Comparison of ENCODE assay signal across 24 mouse cellular contexts in the genomic region with DNA sequence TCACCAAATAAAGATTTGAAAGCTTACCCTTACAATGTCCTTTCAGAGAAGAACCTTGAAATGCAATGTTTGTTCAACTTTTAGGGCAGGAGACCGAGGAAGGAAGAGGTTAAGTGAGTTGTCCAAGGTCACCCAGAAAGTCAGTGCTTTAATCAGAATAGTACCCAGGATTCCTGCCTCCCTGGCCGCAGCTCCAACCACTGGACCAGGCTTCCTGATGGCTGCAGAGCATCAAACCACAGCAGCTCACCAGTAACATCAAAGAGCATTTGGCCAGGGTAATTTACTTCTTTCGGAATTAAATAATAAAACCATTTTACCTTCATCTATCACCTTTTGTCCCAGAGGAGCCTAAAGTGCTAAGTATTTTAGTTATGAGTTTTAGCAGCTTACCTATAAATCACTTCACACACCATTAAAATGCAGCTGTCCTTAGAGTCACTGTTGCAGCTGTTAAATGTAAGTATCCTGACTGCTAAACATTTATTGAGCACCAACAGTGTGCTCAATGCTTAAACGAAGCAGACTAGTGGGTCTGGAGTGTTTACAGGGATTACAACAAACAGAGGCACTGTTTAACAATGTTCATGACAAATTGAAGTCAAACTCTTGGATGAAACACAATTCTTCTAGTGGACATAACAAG.
DNase-seq lines count a peak whose midpoint lies in the region; ATAC-seq lines count a peak whose summit lies in the region.
"Had no signal": no experiment of that assay in that cellular context is flagged by ENCODE, and none has a peak within 500 bp of the region (broad histone marks: within the 10 kb centered on the region; RNA-seq: fewer than 3 reads in every experiment).

No protein-coding gene starts in this region.

- no peaks in the 10 kb centered on the region for H3K36me3 ChIP-seq in limb, embryonic 11.5 days (ENCODE audit: control insufficient read depth, insufficient read depth, low read length)
- H3K36me3 ChIP-seq: embryonic facial prominence, embryonic 12.5 days; forebrain, embryonic 12.5 days; heart, embryonic 15.5 days; hindbrain, embryonic 13.5 days had no signal

- ATAC-seq in limb, embryonic 11.5 days (ENCODE audit: insufficient number of reproducible peaks, low FRiP score, low TSS enrichment, low read depth), result peak; percentile 92
- ATAC-seq: activated CD4-positive, CD25-positive, alpha-beta regulatory T cell, adult 4 months; forebrain, embryonic 16.5 days; hindbrain, postnatal 0 days; Patski had no signal

- 8% methylated on average over 4 of the region's 4 CpGs for WGBS in limb, embryonic 11.5 days

- no peak overlapping the region for H3K4me2 ChIP-seq in limb, embryonic 11.5 days (ENCODE audit: low read depth, severe bottlenecking)
- H3K4me2 ChIP-seq: embryonic facial prominence, embryonic 12.5 days; forebrain, embryonic 12.5 days; heart, embryonic 11.5 days; heart, embryonic 15.5 days; hindbrain, embryonic 13.5 days had no signal

- peaks cover 2% of the 10 kb centered on the region for H3K4me1 ChIP-seq in limb, embryonic 11.5 days (ENCODE audit: control insufficient read depth, insufficient read depth, low read length)
- H3K4me1 ChIP-seq: embryonic facial prominence, embryonic 12.5 days; forebrain, embryonic 12.5 days; heart, embryonic 15.5 days; hindbrain, embryonic 13.5 days had no signal

- no peak overlapping the region for H3K27ac ChIP-seq in limb, embryonic 11.5 days (replicated peaks; ENCODE audit: low read depth, low read length)
- H3K27ac ChIP-seq: embryonic facial prominence, embryonic 12.5 days; forebrain, embryonic 12.5 days; heart, adult 2 months; heart, embryonic 15.5 days; hindbrain, embryonic 13.5 days; hindbrain, postnatal 0 days had no signal

- H3K4me3 ChIP-seq in limb, embryonic 11.5 days (ENCODE audit: low read depth, low read length), result no peak overlapping the region
- H3K4me3 ChIP-seq: embryonic facial prominence, embryonic 12.5 days; forebrain, embryonic 12.5 days; heart, adult 2 months; heart, embryonic 15.5 days; hindbrain, embryonic 13.5 days had no signal

- no peak overlapping the region for H3K9ac ChIP-seq in limb, embryonic 11.5 days (ENCODE audit: low read length)
- H3K9ac ChIP-seq: embryonic facial prominence, embryonic 12.5 days; forebrain, embryonic 12.5 days; heart, embryonic 15.5 days; hindbrain, embryonic 13.5 days had no signal

- H3K27me3 ChIP-seq in limb, embryonic 11.5 days (ENCODE audit: control insufficient read depth, insufficient read depth, low read length), result no peaks in the 10 kb centered on the region
- H3K27me3 ChIP-seq: CH12.LX; embryonic facial prominence, embryonic 12.5 days; forebrain, embryonic 12.5 days; heart, embryonic 15.5 days; hindbrain, embryonic 13.5 days had no signal

- DNase-seq in embryo, embryonic 11 days, result peak; percentile 25
- DNase-seq in embryo, embryonic 9.5 days (ENCODE audit: extremely low spot score), result no peak
- DNase-seq in embryo, embryonic 11.5 days (ENCODE audit: low read depth, low spot score), result peak; percentile 19
- DNase-seq in limb, embryonic 11.5 days (ENCODE audit: low spot score), result peak; percentile 61
- no peak for DNase-seq in urinary bladder, postnatal 10 days (ENCODE audit: low spot score)
- no peak for DNase-seq in cerebellum, adult 11-12 months
- DNase-seq in layer of hippocampus, postnatal 10 days (ENCODE audit: low spot score in 2 of 2), result no peak
- DNase-seq: adrenal gland, adult 2 months; adrenal gland, postnatal 25 days; cerebellum, adult 2 months; cerebellum, postnatal 14 days; gastrocnemius, postnatal 14 days; heart, adult 2 months; heart, postnatal 14 days had no signal

- no peaks in the 10 kb centered on the region for H3K9me3 ChIP-seq in limb, embryonic 11.5 days (ENCODE audit: control insufficient read depth, low read length)
- H3K9me3 ChIP-seq: embryonic facial prominence, embryonic 12.5 days; forebrain, embryonic 12.5 days; heart, embryonic 15.5 days had no signal

Comparison
In these comparisons a context has a peak if more than half of its experiments do, and no peak if none do; other contexts are left out.
1. DNase-seq: peak in embryo, embryonic 11 days (single experiment), embryo, embryonic 11.5 days (single experiment) and limb, embryonic 11.5 days (single experiment); none in embryo, embryonic 9.5 days (single experiment), urinary bladder, postnatal 10 days (single experiment), cerebellum, adult 11-12 months (single experiment) and layer of hippocampus, postnatal 10 days (0 of 2).